Mouse (Mus musculus) spleen, postnatal 10 days (tissue): ENCODE results near the gene Olfr223.
"Not testable (repeated sequence)": the region's sequence is repeated elsewhere in the genome, so short reads cannot be mapped to it uniquely, and the experiment has no call there.

Experiments
- DNase-seq, 2 experiments: peaks; one replicate each; pipeline ENCODE4 v3.0.0; 2021 to 2022; ENCODE audit warnings: low spot score in 2 of 2

Gene Olfr223

DNA sequence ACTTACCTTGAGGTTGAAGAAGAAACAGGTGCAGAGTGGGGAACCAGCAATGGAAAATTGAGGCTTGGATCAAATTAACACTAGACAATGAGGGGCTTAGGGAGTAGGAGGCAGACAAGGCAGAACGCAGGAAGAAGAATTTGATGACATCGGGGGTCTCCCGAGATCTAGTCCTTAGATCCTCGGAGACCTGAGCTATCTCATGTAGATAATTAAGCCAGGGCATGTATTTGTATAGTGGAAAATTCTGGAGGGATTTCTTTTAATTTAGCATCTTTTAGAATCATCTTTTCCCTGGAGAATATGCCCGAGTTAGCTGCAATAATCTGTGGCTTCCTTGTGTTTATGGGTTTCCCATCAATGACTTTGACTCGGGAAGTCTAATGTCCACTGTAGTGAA, at the start of gene Olfr223:
Olfr223 (minus strand) TSS at position 101 of the 400 bp plus-strand sequence.
- DNase-seq = no peak

DNA sequence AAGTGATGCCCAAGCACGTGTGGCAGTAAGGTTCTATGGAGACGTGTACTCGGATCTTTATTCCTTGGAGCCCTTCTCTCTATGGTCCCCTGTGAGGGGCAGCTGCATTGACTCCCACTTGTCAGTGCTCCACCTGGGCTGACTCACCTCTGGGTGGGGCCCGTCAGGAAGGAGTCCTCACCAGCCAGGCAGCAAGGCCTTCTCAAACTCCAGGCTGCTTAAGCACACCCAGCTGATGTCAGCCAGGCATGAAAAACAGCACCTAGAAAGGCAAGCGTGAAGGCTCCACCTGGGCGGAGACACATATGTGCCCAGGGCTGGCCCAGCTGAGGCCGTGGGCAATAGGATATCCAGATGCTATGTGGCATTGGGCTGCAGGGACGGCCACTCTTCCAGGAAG, 49.3 kb upstream of the Olfr223 start:
- no peak for DNase-seq

DNA sequence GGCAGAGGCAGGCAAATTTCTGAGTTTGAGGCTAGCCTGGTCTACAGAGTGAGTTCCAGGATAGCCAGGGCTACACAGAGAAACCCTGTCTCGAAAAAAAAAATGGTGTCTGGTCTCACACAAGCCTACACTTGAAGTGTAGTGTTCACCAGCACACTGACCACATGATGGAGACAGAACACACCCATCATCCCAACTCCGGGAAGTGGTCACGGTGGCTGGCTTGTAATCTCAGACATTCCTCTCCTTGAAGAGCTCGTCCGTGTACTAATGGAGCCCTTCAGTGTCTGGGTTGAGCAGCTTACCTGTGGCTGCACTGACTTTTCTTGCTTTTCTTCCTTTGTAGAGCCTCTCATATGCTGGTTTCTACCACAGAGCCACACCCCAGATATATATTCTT, 48.1 kb upstream of the Olfr223 start:
- no peak for DNase-seq

DNA sequence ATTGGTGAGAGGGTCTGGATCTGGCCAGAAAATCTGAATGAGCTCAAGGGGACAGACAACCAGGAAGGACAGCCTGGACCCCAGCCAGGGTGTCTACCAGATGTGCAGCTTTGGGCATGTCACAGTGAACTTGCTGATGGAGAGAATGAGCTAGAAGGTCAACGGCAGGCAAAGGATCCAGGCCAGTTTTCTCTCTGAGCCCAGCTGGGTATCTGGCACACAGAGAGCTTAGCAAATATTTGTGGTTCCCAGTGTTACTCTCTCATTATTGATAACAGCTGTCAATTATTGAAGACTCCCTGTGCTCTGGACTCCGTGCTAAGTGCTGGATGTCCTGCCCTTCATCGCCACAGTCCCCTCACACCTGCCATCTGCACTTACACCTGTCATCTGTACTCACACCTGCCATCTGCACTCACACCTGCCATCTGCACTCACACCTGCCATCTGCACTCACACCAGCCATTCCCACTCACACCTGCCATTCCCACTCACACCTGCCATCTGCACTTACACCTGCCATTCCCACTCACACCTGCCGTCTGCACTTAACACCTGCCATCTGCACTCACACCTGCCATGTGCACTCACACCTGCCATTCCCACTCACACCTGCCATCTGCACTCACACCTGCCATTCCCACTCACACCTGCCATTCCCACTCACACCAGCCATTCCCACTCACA, 47.0 kb upstream of the Olfr223 start:
- no peak for DNase-seq

DNA sequence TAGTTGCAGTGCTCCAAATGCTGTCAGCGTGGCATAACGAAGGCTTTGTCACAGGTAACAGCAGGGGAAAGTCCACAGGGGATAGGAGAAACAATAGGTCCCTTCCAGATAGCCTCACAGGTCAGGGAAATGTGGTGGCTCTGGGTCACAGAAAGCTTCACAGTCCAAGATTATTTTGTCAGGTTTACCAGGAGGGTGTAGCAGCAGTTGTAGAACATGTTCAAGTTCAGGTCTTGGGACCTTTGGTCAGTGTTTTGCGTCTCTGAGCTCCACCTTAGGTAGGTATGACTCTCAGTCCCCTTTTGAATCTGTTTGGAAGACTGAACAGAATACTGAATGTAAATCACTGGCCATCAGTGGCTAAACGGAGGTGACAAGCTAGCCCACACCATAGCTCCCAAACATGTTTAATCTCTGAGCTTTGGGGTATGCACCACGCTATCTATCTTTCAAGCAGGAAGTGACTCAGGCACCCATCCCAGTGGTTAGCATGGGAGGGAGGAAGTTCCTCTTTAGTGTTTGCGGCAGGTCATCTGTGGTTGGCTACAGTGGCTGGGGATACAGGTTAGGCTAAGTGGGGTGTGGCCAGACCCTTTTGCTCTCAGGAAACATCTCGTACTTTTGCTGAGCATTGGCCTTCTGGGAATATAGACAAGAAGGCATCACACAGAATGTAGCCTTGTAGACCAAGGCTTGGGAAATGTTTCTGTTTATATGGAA, 43.8 kb upstream of the Olfr223 start:
- DNase-seq = no peak

DNA sequence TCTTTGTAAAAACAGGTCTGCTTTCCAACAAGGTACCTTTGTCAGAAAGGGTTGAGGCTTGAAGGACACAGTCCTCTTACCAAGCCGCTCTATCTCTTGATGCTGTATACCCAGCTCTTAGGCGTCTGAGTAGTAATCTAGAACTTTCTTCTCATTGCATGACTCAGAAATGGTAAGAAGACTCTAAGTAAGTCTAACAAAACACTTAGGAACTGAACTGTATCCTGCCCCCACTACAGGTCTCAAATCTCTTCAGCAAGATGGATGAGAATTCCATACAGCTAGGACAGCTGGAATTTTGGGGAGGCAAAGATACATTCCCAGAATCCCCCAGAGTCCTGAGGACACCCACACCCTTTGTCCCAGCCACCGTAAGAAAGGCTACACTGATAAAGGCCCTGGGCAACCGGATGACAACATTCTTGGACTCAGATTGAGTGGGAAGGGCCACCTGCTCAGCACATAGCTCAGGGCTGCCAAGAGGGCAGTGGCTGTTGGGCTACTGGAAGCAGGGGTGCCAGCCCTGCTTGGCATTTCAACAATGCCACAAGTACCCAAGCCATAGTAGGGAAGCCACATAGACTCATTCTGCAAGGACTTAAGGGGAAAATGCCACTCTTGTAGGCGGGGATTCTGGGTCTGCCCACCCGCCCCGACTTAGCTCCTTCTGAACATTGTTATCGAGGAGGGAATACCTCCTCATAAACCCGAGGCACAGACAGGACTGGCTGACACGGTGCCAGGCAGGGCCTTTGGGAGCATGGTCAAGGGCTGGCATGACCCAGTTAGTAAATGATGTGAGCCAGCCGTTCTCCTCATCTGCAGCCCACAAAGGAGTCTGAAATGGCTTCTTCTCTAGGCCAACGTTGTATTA, 43.0 kb upstream of the Olfr223 start:
- no peak for DNase-seq

DNA sequence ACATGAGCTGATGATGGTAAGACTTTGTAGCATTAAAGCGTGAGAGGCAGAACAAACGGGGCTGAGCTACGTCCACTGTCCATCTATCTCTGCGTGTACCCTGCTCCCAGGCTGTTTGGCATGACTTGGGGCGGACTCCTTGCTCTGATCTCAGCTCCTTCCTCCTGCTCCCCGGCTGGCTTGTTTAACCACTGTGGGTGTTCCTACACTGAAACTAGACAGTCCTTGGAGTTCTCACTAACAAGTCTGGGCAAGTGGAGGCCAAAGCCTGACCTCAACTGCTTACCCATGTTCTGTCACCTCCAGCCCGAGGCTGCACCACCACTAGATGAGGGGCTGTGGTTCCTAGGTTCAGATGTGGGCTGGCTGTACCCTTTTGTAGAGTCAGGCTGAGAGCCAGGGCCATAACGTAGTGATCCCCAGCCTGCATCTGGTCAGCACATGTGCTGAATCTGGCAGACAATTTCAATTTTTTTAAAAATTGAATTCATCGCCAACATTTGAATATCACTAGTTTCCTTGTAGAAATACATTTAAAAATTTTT, 42.2 kb upstream of the Olfr223 start:
- DNase-seq = no peak

DNA sequence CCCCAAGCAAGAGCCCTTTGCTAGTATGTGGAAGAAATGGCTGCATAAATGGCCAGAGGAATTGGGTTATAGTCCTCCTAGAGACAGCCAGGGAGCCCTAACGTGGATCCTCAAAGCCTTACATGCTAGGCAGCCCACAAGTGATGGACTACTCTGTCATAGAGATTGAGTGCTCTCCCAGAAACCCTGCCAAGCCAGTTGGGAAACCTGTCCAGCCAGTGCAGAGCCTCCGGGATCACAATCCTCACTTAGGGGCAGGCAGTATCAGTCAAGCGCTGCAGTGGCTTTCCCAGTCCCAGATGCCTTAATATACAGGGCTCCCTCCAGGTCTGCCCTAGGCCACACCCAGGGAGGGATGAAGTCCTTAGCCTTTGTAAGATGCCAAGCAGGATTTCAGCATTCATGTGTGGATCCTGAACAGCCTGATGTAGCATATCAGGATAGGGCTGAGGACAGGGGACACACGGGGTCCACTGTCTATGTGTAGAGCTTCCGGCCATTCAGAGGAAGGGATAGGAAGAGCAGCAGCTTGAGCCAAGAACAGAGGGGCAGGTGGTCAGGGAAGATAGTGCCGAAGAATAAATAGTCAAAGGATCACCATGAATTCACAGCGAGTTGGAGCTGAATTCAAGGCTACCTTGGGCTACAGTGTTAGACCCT, 41.0 kb upstream of the Olfr223 start:
- no peak for DNase-seq

DNA sequence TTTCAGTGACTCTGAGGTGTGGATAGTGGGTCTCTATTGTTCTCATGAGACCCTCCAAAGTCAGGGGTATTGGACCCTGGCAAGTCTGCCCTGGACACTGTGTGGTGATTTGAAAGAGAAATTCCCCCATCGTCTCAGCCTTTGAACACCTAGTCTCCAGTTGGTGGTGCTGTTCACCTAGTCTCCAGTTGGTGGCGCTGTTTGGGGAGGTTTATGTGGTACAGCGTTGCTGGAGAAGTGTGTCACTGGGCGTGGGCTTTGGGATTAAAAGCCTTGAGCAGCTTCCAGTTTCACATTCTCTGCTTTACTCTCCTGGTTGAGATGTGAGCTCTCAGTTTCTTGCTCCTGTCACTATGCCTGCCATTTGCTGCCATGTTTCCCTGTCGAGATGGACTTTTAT, 39.9 kb upstream of the Olfr223 start:
- peak; percentile 34 to 74 for DNase-seq

DNA sequence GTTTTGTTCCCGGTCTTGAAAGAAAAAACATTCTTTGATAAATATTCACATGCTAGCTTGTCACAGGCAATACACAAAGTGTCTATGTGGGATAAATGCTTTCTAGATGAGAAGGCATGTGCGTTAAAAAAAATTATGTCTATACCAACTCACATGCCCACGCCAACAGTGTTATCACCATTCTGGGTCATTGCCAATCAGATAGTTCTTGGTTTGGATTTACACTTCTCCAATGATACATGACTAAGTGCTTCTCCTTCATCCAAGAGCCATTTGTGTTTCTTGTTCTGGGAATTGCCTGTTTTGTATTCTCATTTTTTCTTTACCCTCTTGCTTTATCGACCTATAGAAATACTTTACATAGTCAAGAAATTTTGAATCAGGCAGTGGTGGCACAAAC, 38.9 kb upstream of the Olfr223 start:
- DNase-seq = no peak

DNA sequence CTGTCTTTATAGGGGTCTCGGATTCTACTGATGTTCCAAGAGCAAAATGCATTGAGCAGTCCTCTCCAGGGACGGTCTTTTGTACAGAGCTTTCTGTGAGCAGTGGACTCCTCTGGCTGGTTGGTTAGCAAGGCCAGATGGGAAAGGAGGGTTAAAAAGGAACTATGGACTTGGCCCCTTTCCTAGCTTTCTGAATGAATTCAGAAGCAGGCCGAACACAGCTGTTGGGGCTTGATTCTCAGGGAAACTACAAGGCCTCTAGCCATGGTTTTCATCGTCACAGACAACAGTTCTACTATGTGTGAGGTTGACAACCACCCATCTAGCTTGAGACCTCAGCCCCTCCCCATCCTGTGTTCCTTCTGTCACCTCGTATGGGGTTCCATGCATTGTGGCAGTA, 36.8 kb upstream of the Olfr223 start:
- DNase-seq = no peak

DNA sequence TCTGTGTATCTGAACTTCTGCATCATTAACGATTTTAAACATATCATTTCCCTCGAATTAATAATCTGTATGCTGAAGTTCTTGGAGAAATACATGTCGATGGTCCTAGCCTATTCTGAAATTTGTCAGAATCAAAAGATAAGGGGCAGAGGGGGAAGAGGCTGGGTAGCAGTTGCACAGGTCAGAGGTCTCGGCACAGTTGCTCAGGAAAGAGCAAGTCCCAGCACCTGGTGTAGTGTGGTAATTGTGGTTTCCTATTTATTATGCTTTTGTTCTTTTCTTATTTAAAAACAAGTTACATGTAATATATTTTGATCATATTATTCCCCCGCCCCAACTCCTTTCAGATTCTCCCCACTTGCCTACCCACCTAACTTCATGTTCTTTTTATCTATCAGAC, 35.1 kb upstream of the Olfr223 start:
- no peak for DNase-seq

DNA sequence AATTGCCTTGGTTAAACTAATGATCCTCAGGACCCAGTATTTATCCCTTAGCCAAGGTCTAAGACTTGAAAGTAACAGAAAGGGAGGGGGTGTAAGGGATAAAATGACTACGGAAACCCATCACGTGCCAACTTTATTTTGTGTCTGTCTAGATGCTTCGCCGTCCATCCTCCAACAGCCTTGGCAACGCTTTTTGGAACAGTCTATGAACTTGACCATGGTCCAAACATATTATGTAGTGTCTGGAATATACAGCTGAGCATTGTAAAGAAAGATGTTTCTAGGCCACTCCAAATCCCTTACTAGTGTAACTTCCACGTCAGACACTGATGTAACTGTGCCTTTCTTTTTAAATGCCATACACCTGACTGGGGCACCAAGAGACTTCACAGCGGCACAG, 33.1 kb upstream of the Olfr223 start:
- no peak for DNase-seq

DNA sequence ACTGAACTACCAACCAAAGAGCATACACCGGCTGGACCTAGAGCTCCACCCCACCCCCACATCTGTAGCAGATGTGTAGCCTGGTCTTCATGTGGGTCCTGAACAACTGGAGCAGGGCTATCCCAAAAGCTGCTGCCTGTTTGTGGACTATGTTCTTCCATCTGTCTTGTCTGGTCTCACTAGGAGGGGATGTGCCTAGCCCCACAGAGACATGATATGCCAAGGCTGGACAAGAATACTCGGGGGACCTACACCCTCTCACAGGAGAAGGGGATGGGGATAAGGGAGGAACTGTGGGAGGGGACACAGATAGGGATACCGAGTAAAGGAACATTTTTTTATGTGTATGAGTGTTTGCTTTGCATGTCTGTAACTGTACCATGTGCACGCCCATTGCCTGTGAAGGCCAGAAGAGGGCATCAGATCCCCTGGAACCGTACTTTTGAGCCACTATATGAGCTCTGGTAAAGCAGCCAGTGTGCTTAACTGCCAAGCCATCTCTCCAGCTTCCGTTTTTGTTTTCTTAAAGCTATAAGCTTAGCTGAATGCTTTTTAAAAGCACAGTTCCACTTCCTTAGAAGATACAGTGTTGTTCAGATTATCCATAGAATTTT, 31.0 kb upstream of the Olfr223 start:
- peak in 1 of 2 experiments; percentile 54 for DNase-seq

DNA sequence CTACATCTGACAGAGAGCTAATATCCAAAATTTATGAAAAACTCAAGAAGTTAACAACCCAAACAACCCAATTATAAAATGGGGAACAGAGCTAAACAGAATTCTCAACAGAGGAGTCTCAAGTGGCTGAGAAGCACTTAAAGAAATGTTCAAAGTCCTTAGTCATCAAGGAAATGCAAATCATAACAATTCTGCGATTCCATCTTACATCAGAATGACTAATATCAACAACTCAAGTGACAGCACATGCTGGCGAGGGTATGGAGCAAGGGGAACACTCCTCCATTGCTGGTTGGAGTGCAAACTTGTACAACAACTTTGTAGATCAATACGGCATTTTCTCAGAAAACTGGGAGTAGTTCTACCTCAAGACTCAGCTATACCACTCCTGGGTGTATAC, 29.1 kb upstream of the Olfr223 start:
- DNase-seq = no peak

DNA sequence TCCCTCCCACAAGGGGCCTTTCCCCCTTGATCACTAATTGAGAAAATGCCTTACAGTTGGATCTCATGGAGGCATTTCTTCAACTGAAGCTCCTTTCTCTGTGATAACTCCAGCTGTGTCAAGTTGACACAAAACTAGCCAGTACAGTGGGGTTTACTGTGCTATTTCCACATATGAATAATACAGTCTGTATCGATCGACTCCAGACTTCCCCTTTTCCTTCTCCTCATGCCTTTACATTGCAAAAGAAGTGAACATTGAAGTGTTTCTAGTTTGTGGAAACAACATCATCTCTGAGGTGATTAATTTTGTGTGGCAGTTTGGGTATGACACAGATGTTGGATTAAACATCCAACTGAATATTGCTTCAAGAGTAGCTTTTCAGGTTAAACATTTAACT, 23.9 kb upstream of the Olfr223 start:
- DNase-seq = not testable (repeated sequence)

DNA sequence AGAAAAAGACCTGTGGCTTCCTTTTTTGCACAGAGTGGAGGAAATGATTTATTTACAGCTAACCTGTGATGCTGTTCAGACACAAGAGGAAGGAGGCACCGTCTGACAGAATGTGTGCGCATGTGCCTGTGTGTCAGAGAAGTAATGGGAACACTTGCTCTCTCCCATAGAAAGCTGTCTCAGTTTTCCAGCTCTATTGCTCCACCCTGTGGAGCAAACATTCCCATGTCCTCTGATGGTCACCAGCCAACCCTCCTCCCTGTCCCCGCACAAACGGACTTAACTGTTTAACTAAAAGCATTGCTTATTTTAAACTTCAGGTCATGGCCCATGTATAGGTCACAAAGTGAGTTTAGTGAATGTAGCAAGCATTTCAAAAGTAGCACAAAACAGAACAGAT, 21.0 kb upstream of the Olfr223 start:
- DNase-seq = no peak

DNA sequence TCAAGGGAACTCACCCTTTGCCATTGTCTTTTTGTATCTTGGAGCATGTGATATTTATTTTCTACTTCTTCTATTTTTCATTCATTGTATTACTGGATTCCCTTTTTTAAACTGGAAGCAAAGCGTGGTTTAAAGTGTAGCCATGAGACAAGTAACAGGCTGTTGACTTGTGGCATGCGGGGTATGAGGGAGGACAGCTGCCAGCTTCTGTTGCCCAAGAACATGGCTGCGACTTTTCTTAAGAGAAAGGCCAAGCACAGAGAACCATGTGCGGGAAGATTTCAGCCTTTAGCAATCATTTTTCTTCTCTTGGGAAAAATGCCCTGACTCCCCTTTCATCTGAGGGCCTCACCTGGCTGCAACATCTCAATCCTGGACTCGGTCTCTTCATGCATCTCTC, 18.6 kb upstream of the Olfr223 start:
- DNase-seq = no peak

DNA sequence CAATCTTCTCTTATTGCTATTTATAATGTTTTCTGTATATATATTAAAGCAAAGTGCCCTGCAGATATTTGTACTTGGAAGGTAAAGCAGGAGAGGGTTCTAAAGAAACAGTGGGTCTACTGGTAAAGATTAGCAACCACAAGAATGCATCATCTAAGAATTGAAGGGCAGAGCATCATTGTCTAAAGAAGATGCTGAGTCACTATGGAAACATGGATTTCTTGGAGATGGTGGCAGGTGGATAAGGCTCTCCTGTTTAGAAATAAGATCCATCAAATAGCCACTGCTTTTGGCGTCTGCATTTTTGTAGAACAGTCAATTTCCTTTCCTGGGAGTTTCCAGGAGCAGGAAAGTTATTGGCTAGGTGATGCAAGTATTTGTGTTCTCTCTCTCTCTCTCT, 9.2 kb upstream of the Olfr223 start:
- DNase-seq = no peak

DNA sequence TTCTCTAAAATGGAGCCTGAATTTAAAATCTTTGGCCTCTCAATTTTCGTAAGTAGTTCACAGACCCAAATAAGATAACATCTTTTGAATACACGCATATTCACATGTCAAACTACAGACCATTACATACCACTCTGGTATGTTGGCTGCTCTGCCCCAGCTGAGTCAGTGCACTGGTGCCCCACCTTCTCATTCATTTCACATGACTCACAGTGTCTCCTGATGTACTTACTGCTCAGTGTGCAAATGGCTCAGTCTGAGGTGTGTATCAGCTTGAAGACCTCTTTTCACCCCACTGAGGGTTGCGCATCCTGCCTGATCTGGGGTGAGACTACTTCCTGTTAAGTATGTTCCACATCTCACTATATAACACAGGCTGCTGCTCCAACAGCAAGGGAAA, 7.8 kb upstream of the Olfr223 start:
- no peak for DNase-seq

DNA sequence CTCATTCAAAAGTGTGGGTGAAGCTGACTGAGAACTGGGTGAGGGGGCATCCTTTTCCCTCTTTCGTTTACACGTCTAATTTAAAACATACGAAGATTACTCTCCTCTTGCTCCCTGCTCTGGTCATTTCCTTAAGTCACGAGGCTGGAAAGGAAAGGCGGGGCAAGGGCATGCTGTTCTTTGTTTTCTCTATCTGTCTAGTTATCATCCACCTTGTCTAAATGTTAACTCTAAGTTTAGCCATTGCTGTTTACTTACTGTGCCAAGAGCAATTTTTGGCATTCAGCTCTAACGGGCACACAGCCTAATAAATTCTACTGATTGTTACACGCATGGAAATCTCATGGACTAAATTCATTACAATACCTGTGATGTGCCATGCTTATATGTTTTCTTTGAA, 6.1 kb upstream of the Olfr223 start:
- DNase-seq = no peak
